Mouse (Mus musculus): ENCODE results near the gene Tex16. TPM values are rescaled to one million over a fixed set of nuclear protein-coding genes. Genes with fewer than 3 reads are reported as not detected.

Gene Tex16
- not detected for polyA plus RNA-seq (2017; shearing (Covaris generic))

GRCm38 (mm10) chrX:112010707-112011106, at the start of gene Tex16:
Gene Tex16, plus strand, starts transcription at chrX:112011007.

Other genes with a start within 250 kb of the Tex16 start
- not detected for gene Gm45194, start 119.6 kb upstream of the Tex16 start, polyA plus RNA-seq (2017; shearing (Covaris generic))
- not detected for gene 4933403O08Rik, start 228.0 kb downstream of the Tex16 start, polyA plus RNA-seq (2017; shearing (Covaris generic))

All from effector memory CD4-positive, alpha-beta T cell, adult 7 months (primary cell).